Mouse (Mus musculus): ENCODE data around the gene Nrip3.

GRCm38 (mm10) chr7:109756291-109756690 is 25.5 kb downstream of the Nrip3 start:
- TF ChIP-seq CTCF (IDR thresholded peaks at IDR 0.05; ENCODE audit: borderline replicate concordance, insufficient read depth, low read length) = no peak
- TF ChIP-seq POLR2A (IDR thresholded peaks at IDR 0.05; ENCODE audit: low read depth, low read length) = no peak
